Mouse (Mus musculus) CH12.LX (cell line): ENCODE data around the gene Rtn4ip1. TPM values are rescaled to one million over a fixed set of nuclear protein-coding genes. Genes with fewer than 3 reads are reported as not detected.

Experiments
- DNase-seq: peaks from one replicate; pipeline ENCODE4 v3.0.0-alpha.2; 2013; ENCODE audit errors: extremely low read depth
- H3K27ac ChIP-seq: 2 replicates; pipeline ENCODE4 v1.5.1; 2012; ENCODE audit warnings: low read depth, mild to moderate bottlenecking, control low read depth, moderate library complexity; ENCODE audit not compliant: insufficient read depth
- H3K27me3 ChIP-seq: replicated peaks from 2 replicates; pipeline ENCODE3; 2012; ENCODE audit warnings: inconsistent platforms
- H3K36me3 ChIP-seq, 2 experiments: replicated peaks in 1 of 2; 2 replicates each; pipeline versions ENCODE3 to v1.6.1; 2012; ENCODE audit warnings: inconsistent platforms in 1 of 2, low read length in 1 of 2, mild to moderate bottlenecking in 1 of 2, mixed read lengths in 1 of 2, moderate library complexity in 1 of 2; ENCODE audit not compliant: control insufficient read depth in 1 of 2, insufficient read depth in 1 of 2
- H3K4me1 ChIP-seq, 2 experiments: 2 replicates each; pipeline ENCODE4 v1.6.1; 2012; ENCODE audit warnings: inconsistent platforms in 1 of 2, moderate library complexity in 1 of 2; ENCODE audit not compliant: insufficient read depth in 2 of 2, control insufficient read depth in 1 of 2
- H3K4me2 ChIP-seq: 2 replicates; pipeline ENCODE4 v1.6.1; 2012; ENCODE audit warnings: low read depth, mild to moderate bottlenecking, control low read depth; ENCODE audit not compliant: poor library complexity, insufficient read depth, severe bottlenecking
- H3K4me3 ChIP-seq, 3 experiments: fragments of 150-350 bp in 1 of 3; sonication (generic) in 1 of 3; replicated peaks in 1 of 3; 2 replicates each; pipeline versions ENCODE3 to v1.5.1; 2011 to 2012; ENCODE audit warnings: low read depth in 2 of 3, low read length in 2 of 3, mild to moderate bottlenecking in 2 of 3, moderate library complexity in 2 of 3, control low read depth in 1 of 3, improper control_type of control experiment in 1 of 3, inconsistent platforms in 1 of 3, mixed read lengths in 1 of 3; ENCODE audit not compliant: poor library complexity in 1 of 3
- H3K79me2 ChIP-seq: replicated peaks from 2 replicates; pipeline ENCODE4 v1.6.1; 2012; ENCODE audit warnings: mild to moderate bottlenecking, moderate library complexity; ENCODE audit not compliant: control insufficient read depth, poor library complexity, insufficient read depth, severe bottlenecking; ENCODE audit errors: extremely low read depth
- H3K9ac ChIP-seq: 2 replicates; pipeline ENCODE4 v1.6.1; 2012; ENCODE audit warnings: low read depth, mild to moderate bottlenecking, control low read depth, moderate library complexity; ENCODE audit not compliant: insufficient read depth
- H3K9me3 ChIP-seq: replicated peaks from 2 replicates; pipeline ENCODE3; 2012; ENCODE audit warnings: low read length, inconsistent platforms, mixed read lengths
- BHLHE40 ChIP-seq: IDR thresholded peaks from 2 replicates; pipeline ENCODE4 v1.6.1; 2011; ENCODE audit warnings: mild to moderate bottlenecking, low read depth, low read length, improper control_type of control experiment
- CTCF ChIP-seq, 2 experiments: IDR thresholded peaks in 1 of 2; conservative IDR thresholded peaks in 1 of 2; 2 replicates each; pipeline ENCODE4 v1.5.1; 2011 to 2012; ENCODE audit warnings: low read depth in 2 of 2, low read length in 2 of 2, improper control_type of control experiment in 1 of 2, inconsistent platforms in 1 of 2, mild to moderate bottlenecking in 1 of 2, moderate library complexity in 1 of 2
- E2F4 ChIP-seq: IDR thresholded peaks from 2 replicates; pipeline ENCODE4 v1.6.1; 2011; ENCODE audit warnings: low read depth, low read length, improper control_type of control experiment; ENCODE audit not compliant: insufficient replicate concordance
- ELF1 ChIP-seq: IDR thresholded peaks from 2 replicates; pipeline ENCODE4 v1.6.1; 2014; ENCODE audit warnings: low read depth, mild to moderate bottlenecking, inconsistent platforms, low read length, improper control_type of control experiment
- JUND ChIP-seq: conservative IDR thresholded peaks from 2 replicates; pipeline ENCODE4 v1.6.1; 2011; ENCODE audit warnings: low read depth, low read length, improper control_type of control experiment
- MAZ ChIP-seq: IDR thresholded peaks from 2 replicates; pipeline ENCODE4 v1.6.1; 2012; ENCODE audit warnings: low read depth, mild to moderate bottlenecking, inconsistent platforms, low read length, improper control_type of control experiment, moderate library complexity
- MEF2A ChIP-seq: IDR thresholded peaks from 2 replicates; pipeline ENCODE4 v1.6.1; 2014; ENCODE audit warnings: low read depth, mild to moderate bottlenecking, inconsistent platforms, low read length, improper control_type of control experiment, borderline replicate concordance
- MXI1 ChIP-seq: IDR thresholded peaks from 2 replicates; pipeline ENCODE4 v1.6.1; 2011; ENCODE audit warnings: mild to moderate bottlenecking, low read depth, low read length, improper control_type of control experiment
- MYC ChIP-seq: IDR thresholded peaks from 2 replicates; pipeline ENCODE4 v1.6.1; 2011; ENCODE audit warnings: low read depth, mild to moderate bottlenecking, improper control_type of control experiment, low read length
- NRF1 ChIP-seq: IDR thresholded peaks from 2 replicates; pipeline ENCODE4 v1.6.1; 2014; ENCODE audit warnings: low read depth, mild to moderate bottlenecking, inconsistent platforms, low read length, improper control_type of control experiment, moderate library complexity
- POLR2AphosphoS2 ChIP-seq: IDR thresholded peaks from 2 replicates; pipeline ENCODE4 v1.6.1; 2011; ENCODE audit warnings: low read depth, low read length, improper control_type of control experiment
- RAD21 ChIP-seq: IDR thresholded peaks from 2 replicates; pipeline ENCODE4 v1.6.1; 2011; ENCODE audit warnings: low read depth, mild to moderate bottlenecking, low read length, improper control_type of control experiment, moderate library complexity
- SMC3 ChIP-seq: IDR thresholded peaks from 2 replicates; pipeline ENCODE4 v1.6.1; 2011; ENCODE audit warnings: low read depth, low read length, improper control_type of control experiment
- TBP ChIP-seq: conservative IDR thresholded peaks from 2 replicates; pipeline ENCODE4 v1.6.1; 2011; ENCODE audit warnings: low read depth, low read length, improper control_type of control experiment
- UBTF ChIP-seq: IDR thresholded peaks from 2 replicates; pipeline ENCODE4 v1.6.1; 2012; ENCODE audit warnings: low read depth, mild to moderate bottlenecking, inconsistent platforms, low read length, improper control_type of control experiment, moderate library complexity
- USF2 ChIP-seq: conservative IDR thresholded peaks from 2 replicates; pipeline ENCODE4 v1.6.1; 2011; ENCODE audit warnings: low read depth, low read length, improper control_type of control experiment
- ZC3H11A ChIP-seq: IDR thresholded peaks from 2 replicates; pipeline ENCODE4 v1.6.1; 2012; ENCODE audit warnings: low read depth, mild to moderate bottlenecking, inconsistent platforms, low read length, improper control_type of control experiment
- ZMIZ1 ChIP-seq: IDR thresholded peaks from 2 replicates; pipeline ENCODE4 v1.6.1; 2012; ENCODE audit warnings: low read depth, mild to moderate bottlenecking, inconsistent platforms, low read length, improper control_type of control experiment
- ZNF384 ChIP-seq: IDR thresholded peaks from 2 replicates; pipeline ENCODE4 v1.6.1; 2012; ENCODE audit warnings: low read depth, low read length, improper control_type of control experiment, inconsistent platforms
- dilution Hi-C: fragments of 300-500 bp; cut with MboI; formaldehyde crosslinking; loops from 2 replicates; pipeline ENCODE4 v1.14.3; 2020; ENCODE audit warnings: low sequenced_read_pairs; ENCODE audit not compliant: extremely low pct_unique_long_range_greater_than_20kb, extremely low pct_ligation_motif_present
- in situ Hi-C: fragments of 300-500 bp; cut with MboI; formaldehyde crosslinking; loops from 3 replicates; pipeline ENCODE4 v1.14.3; 2019; ENCODE audit warnings: low sequenced_read_pairs, low pct_ligation_motif_present, low pct_unique_long_range_greater_than_20kb, mixed read lengths
- polyA plus RNA-seq: library from polyadenylated mRNA; unstranded; fragments of >175 nt; gene quantifications from 2 replicates; pipeline ENCODE4 v1.2.1, GENCODE M21; 2012; ENCODE audit warnings: low read depth; ENCODE audit not compliant: insufficient read length
- total RNA-seq, 2 experiments: library from RNA; depleted of rRNA; stranded (reverse); fragments of 300-350 nt in 1 of 2; fragments of >200 nt in 1 of 2; gene quantifications; 2 replicates each; pipeline ENCODE4 v1.2.3; 2012 to 2014

The Rtn4ip1 gene
- total and polyA plus RNA-seq, 3 experiments: 11.5 to 68.3 (median 24.7) TPM

GRCm38 (mm10) chr10:43983866-43984265 lies 82.3 kb downstream of the Rtn4ip1 start:
- no peak for TF ChIP-seq NRF1
- TF ChIP-seq UBTF: no peak
- Histone ChIP-seq H3K4me1 (peaks cover 20 to 36% of the 10 kb centered on the region in 2 experiments), H3K9ac (no peak overlapping the region), H3K79me2 (no peaks in the 10 kb centered on the region), H3K36me3 (peaks cover 9 to 30% of the 10 kb centered on the region in 2 experiments), H3K9me3 (peaks cover 2% of the 10 kb centered on the region), H3K27ac (no peak overlapping the region), H3K4me2 (no peak overlapping the region), H3K4me3 (no peak overlapping the region), H3K27me3 (no peaks in the 10 kb centered on the region)
- in situ Hi-C loops (no loop called here), dilution Hi-C loops (no loop called here)
- DNase-seq: no peak

DNA sequence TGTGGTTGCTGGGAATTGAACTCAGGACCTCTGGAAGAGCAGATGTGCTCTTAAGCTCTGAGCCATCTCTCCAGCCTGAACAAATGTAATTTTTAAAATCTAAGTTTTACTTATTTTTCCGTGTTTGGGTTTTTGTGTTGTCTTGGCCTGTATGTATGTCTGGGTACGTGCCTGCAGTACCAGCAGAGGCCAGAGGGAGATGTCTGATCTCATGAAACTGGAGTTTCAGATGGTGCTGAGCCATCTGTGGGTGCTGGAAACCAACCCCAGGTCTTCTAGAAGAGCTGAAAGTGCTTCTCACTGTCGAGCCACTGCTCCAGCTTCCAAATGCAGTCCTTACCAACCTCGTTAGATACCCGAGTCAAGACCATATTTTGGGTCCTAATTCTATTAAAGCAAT lies 89.7 kb downstream of the Rtn4ip1 start:
- Histone ChIP-seq H3K27me3 (no peaks in the 10 kb centered on the region), H3K27ac (no peak overlapping the region), H3K79me2 (no peaks in the 10 kb centered on the region), H3K4me2 (no peak overlapping the region), H3K4me3 (no peak overlapping the region), H3K36me3 (peaks cover 15 to 32% of the 10 kb centered on the region in 2 experiments), H3K9me3 (peaks cover 4% of the 10 kb centered on the region), H3K9ac (no peak overlapping the region), H3K4me1 (peaks cover 5 to 15% of the 10 kb centered on the region in 2 experiments)
- dilution Hi-C loops (no loop called here), in situ Hi-C loops (no loop called here)
- no peak for DNase-seq
- no peak for TF ChIP-seq POLR2AphosphoS2
- no peak for TF ChIP-seq MXI1
- TF ChIP-seq BHLHE40: no peak
- TF ChIP-seq SMC3: no peak
- no peak for TF ChIP-seq JUND
- TF ChIP-seq ELF1: no peak
- TF ChIP-seq ZNF384: no peak
- TF ChIP-seq CTCF (conservative IDR thresholded peaks at IDR 0.05 in 1 of 2, IDR thresholded peaks at IDR 0.05 in 1 of 2; ENCODE audit: low read depth in 2 of 2, low read length in 2 of 2): no peak; a peak in 1 of 4 replicates
- TF ChIP-seq MYC: no peak
- no peak for TF ChIP-seq E2F4
- no peak for TF ChIP-seq ZMIZ1
- TF ChIP-seq UBTF: no peak
- no peak for TF ChIP-seq ZC3H11A
- no peak for TF ChIP-seq RAD21
- no peak for TF ChIP-seq MAZ
- no peak for TF ChIP-seq MEF2A
- no peak for TF ChIP-seq USF2
- TF ChIP-seq TBP: no peak
